Mouse (Mus musculus) liver, embryonic 14.5 days (tissue): ENCODE measurements around the gene Map4k4.

Experiments used
- CTCF ChIP-seq: IDR thresholded peaks from 2 replicates; pipeline ENCODE4 v1.5.1; 2016; ENCODE audit warnings: antibody characterized with exemption, low read depth, control low read depth
- EP300 ChIP-seq: IDR thresholded peaks from 2 replicates; pipeline ENCODE4 v1.6.1; 2016; ENCODE audit warnings: antibody characterized with exemption, low read depth

DNA sequence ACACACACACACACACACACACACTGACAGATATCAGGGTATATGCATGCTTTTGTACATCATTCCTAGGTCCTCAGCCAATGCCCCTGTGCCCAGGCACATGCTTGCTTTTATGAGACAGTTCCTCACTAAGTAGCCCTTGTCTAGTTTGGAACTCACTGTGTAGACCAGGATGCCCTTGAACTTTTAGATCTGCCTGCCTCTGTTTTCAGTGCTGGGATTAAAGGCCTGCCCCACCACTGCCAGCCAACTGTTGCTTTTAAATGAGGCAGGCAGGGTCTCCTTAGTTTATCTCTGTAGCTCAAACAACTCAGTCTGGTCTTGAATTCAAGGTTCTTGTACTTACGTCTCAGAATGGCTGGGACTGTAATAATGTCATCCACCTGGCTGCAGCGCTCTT lies 8.3 kb downstream of the Map4k4 start:
- TF ChIP-seq CTCF = no peak
- TF ChIP-seq EP300 = no peak
